Mouse (Mus musculus) MEL (cell line): ENCODE results near the gene Rhot2.

Experiments used
- CTCF ChIP-seq, 3 experiments: IDR thresholded peaks in 2 of 3; conservative IDR thresholded peaks in 1 of 3; 2 replicates each; pipeline ENCODE4 v1.5.1; 2011 to 2012; ENCODE audit warnings: low read length in 3 of 3, low read depth in 2 of 3, mild to moderate bottlenecking in 2 of 3, improper control_type of control experiment in 1 of 3, inconsistent platforms in 1 of 3, mixed read lengths in 1 of 3, moderate library complexity in 1 of 3; ENCODE audit not compliant: control insufficient read depth in 1 of 3, insufficient read depth in 1 of 3, poor library complexity in 1 of 3, severe bottlenecking in 1 of 3
- SMC3 ChIP-seq: IDR thresholded peaks from 2 replicates; pipeline ENCODE4 v1.6.1; 2011; ENCODE audit warnings: low read depth, low read length, improper control_type of control experiment

- TF ChIP-seq SMC3 (no peak), CTCF (IDR thresholded peaks at IDR 0.05 in 2 of 3, conservative IDR thresholded peaks at IDR 0.05 in 1 of 3; ENCODE audit: control insufficient read depth in 1 of 3, insufficient read depth in 1 of 3, low read depth in 2 of 3, low read length in 3 of 3, poor library complexity in 1 of 3, severe bottlenecking in 1 of 3) (no peak)
Measured at GRCm38 (mm10) chr17:25794197-25794596, 50.5 kb downstream of the Rhot2 start.
